Mouse (Mus musculus) NIH3T3 (cell line): ENCODE results near the gene Fam198a.
"Not testable (repeated sequence)": the region's sequence is repeated elsewhere in the genome, so short reads cannot be mapped to it uniquely, and the experiment has no call there.

ENCODE experiments used
- DNase-seq: peaks from one replicate; pipeline ENCODE4 v3.0.0-alpha.2; 2012; ENCODE audit warnings: low read depth

Gene Fam198a

DNA sequence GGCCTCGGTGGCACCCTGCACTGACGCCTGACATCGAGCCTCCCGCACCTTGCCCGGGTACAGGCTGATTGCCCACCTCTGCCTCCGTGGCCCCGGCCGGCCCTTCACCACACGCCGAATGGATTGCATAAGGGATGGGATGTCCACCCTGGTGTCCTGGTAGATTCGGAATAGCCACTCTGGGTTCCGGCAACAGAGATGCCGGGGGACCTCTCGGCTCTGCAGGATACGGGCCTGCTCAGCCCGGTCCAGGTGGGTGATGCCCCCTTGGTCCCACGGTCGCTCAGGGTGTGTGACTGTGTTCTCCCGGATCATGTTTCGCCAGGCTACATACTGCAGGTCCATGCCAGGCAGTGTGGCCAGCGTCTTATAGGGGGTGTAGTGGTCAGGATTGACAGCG lies 31.4 kb downstream of the Fam198a start:
- DNase-seq, result no peak

DNA sequence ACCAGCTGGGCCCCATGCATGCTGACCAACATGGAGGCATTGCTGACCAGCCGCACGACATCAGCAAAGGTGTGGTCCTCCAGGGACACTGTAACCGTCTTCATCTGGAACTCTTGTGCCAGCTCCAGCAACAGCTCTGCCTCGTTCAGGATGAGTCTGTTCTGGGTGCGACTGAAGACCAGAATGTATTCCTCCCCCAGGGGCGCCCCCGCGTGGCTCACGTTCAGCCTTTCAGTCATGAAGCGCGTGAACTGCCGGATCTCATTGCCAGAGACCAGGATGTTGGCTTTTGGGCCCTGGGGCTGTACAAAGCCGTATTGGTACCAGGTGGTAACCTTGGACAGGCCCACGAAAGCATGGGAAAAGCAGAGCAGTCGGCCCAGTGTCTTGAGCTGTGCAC lies 31.9 kb downstream of the Fam198a start:
- DNase-seq, result no peak

DNA sequence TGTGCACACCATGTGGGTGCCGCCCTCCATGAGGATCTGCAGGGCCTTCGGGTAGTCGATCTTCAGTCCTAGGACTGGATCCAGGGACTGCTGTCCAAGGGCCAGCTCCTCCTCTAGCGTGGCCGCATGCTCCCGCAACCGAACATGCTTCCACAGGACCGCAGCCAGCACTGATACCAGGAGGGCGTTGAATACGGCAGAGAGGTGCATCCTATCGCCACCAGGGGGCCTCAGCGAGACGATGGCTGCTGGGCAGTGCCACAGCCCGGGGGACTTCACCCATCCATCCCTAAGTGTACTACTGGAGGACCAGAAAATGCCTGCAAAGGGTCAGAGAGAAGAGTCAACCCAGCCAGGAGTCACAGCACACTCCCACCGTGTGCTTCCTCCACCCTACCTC lies 32.7 kb downstream of the Fam198a start:
- peak; percentile 63 for DNase-seq

DNA sequence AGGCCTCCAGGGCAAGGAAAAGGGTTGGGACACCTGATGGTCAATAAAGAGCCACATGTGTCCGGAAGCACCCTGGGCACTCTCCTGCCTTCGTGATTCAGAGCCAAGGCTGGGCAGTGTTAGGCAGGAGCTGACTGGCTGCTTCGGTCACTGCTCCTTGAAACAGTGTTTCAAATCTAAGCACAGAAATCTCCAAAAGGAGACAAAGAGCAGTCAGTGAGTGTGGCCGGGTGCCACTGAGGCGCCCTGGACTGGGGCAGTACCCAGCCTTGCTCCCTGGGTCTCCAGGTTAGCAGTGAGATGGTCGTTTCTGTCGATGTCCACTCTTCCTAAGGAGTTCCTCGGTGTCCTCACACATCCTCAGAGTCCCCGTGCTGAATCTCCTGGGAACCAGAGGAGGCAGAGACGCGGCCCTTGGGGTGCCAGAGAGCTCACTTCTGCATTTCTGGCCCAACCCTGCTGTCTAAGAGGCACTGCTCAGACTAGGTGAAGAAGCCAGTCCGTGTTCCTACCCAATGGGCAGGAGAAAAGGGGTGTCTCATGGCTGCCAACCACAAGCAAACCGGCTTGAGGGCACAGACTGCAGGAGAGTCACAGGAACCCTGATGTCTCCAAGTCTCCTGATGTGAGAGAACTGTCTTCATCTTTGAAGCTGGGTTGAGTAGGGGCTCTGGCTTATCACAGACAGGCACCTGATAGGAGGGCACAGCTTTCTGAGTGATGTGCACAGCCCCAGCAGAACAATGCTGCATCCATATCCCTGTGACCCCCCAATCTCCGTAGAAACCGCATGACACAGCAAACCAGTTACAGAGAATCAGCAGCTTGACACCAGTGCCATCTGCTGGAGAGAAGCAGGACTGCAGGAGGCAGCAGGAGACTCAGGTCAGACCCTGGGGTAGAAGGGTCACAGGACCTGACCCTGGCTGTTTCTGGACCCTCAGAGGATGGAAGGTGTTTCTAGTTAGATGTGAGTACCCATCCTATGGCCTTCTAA lies 34.0 kb downstream of the Fam198a start:
- DNase-seq, result peak; percentile 79

DNA sequence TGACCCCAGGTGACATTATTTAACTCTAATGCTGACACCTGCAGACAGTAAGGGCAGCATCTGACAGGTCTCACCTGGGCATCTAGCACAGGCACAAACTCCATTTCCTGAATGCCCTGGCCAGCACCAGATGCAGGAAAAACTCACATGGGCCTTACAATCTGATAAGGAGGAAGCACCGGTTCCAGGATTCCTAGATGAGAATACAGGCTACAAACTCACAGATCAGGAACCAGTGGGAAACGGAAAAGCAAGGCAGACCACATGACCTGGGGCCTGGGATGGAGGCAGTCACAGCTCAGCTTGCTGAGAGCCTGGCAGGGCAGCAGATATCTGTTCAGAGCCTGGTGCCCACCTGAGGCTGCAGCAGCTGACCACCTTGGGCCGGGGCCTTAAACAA lies 38.1 kb downstream of the Fam198a start:
- no peak for DNase-seq

DNA sequence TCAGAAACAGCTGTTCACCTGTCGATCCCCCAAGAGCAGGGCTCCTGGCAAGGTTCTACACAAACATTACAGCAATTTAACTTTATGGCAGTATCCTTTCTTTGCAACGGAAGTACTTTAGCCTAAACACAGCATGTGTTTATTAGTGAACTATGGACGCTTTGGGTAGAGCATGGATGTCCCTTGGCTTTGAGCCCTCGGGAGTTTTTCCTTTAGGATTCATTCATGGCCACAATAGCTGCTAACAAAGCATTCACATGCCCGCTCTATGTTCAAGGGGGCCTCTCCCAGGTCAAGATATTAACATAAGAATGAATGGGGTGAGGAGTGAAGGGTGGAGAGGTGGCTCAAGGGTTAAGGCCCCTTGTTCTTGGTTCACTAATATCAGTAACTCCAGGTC lies 38.7 kb downstream of the Fam198a start:
- no peak for DNase-seq

DNA sequence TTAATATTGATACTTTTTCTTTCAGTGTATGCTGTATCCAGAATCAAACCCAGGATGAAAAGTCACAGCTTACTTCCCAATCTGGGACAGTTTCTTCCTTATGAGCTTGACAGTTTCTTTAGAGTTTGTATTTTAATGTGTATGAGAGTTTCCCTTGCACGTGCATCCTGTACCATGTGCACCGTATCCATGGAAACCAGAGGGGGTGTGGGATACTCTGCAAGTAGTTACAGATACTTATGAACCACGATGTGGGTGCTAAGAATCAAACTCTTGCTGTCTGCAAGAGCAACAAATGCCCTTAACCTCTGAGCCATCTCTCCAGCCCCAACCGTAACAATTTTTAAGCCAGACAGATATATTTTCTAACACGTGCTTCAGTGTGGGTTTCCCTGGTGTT lies 40.3 kb downstream of the Fam198a start:
- DNase-seq, result no peak

DNA sequence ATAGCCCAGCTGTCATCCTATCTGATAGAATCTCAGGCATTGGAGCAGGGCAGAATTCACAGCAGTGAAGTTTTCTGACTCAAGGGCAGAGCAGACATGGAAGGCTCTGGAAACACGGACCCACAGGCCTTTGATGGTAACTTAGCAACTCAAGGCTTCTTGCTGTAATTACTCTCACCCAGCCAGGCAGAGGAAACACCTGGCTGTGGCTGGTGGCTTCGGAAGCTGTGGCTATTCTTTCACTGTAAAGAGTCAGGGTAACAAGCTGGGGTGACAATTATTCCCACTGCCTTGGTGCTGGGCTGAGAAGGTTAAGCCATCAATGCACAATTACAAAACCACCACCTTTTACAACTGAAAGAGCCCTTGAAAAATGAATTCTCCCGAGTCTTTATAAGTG lies 42.3 kb downstream of the Fam198a start:
- no peak for DNase-seq

DNA sequence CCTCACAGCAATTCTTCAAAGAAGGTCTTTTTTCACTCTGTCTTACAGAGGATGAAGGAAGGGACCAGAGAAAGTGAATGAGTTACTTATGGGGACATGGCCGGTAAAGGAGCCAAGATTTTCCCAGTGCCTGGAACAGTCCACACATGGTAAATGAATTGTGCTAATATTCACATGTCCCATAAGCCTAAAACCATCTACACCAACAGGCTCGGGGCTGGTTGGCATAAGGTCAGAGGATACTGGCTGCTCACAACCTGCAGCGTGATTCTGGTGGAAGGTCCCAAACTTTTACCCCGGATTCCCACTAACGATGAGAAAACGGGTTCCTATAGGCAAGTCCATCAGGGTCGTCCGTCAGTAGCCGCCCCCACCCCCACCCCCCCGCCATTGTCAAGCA lies 44.3 kb downstream of the Fam198a start:
- DNase-seq, result no peak

DNA sequence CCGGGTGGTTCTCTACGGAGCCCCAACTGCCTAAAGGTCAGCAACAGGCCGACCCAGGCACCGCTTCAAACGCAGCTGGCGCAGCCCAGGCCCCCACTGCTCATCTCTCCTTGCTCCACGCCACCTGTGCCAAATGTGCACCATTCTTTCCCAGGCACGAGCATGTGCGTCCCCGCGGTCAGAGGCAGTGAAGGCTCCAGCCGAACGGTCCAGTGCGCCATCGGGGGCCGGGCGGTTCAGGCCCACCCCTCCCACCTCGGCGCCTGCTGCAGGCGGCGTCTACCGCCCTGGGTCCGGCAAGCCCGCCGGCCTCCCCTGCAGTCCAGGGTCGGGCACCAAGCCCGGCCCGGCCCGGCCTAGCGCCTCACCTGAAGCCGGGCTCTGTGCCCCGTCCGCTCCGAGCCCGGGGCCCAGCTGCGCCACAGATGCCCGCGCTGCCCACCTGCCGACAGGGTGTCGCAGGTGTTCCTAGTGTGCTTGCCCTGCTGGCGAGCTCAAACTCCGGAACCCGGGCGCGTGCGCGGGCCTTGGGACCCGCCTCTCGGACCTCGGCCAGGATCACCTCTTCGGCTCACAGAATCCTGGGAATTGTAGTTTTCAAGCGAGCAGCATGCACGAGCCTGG lies 44.8 kb downstream of the Fam198a start:
- DNase-seq, result peak; percentile 85

DNA sequence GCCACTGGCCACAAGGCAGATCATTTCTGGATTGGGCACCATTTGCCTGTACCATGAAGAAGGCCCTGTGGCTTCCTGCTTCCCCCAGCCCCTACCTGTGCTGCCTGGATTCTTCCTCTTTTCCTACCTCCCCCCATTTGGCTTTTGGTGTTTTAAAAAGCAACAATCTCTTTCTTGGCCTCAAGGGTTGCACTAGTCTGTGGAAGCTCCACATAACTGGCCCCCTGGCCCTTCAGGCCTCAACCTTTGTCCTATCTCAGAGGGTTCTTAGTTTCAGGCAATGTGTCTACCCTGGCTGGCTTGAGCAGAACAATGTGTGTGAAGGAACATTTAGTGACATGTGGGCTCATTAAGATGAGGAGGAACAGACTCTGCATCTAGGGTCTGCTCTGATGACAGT lies 46.2 kb downstream of the Fam198a start, which contains the start of gene Pomgnt2:
Gene Pomgnt2 (minus strand): TSS at position 101 of the 400 bp plus-strand sequence.
- no peak for DNase-seq

DNA sequence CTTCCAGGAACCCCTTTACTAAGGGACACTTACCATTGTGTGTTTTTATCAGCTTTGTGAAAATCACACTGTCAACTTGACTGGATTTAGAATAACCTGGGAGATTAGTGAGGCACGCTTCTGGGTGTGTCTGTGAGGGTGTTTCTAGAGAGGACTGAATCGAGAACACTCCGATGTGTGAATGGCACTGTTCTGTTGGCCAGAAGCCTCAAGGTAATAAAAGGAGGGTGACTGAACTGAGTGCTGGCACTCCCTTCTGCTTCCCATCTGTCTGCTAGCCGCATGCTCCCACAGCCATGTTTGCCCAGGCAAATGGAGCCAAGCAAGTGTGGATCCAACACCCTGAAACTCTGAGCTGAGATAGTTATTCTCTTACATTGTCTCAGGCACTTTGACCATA lies 47.2 kb downstream of the Fam198a start:
- no peak for DNase-seq

DNA sequence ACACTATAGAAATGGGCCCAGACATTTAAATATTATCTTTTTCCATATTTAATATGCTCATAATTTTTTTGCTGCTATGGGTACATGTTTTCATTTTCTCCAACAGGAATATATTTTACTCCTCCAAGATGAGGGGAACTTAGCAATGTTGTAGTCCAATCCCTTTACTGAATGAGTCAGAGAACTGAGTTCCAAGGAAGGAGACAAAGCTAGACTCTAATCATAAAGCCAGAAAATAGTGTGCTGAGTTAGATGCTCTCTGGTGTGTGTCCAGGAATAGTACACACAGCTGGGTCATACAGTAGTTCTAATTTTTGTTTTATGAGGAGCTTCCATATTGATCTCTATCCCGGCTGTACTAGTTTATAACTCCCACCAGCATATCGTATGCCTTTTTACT lies 55.4 kb downstream of the Fam198a start:
- no peak for DNase-seq

DNA sequence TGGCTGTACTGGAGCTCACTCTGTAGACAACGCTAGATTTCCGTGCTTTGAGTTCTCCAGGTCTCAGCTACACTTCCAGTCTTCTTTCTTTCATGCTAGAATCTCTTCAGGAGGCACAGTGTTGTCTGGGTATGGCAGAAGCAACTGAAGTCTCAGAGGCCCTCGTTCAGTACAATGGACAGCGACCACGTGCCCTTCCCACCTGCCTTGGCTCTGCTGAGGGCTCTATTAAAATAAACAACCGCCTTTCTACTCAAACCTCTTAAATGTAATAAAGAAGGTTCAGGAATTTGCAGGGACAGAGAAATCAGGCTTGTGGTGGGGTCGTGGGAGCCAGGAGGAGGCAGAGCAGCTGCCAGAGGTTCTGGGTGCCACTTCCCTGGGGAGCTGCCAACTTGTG lies 55.8 kb downstream of the Fam198a start:
- peak; percentile 70 for DNase-seq

DNA sequence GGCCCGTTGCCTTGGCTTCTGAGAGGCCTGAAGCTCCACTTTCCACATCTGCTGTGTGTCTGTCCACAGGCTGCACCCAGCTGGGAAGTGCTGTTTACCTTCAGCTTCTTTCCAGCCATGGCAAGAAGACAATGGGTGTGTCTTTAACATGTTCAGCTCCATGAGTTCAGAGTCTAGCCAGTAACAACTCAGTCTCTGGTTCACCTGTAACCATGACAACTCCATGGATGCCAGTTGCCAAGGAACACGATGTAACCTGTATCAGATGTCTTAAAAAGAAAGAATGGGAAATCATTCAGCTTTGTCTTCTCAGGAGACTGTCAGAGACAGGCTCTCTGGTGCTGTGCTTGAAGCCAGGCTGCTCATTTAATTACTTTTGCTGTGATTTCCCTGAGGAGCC lies 58.1 kb downstream of the Fam198a start:
- DNase-seq, result no peak

DNA sequence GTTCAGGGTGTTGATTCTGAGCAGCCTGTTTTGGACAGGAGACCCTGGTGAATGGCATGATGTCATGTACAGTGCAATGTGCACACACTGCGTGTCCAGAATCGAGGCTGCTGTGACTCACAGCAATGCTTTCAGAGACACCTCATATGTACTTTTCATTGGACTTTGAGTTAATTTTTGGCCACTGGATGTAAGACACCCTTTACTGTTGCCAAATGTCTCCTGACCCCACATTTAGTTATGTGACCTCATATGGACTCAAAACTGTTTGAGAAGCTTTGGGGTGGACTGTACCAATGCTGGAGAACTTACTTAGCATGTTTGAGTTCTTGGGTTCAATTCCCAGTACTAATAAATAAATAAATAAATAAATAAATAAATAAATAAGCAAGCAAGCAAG lies 60.0 kb downstream of the Fam198a start:
- peak; percentile 22 for DNase-seq

DNA sequence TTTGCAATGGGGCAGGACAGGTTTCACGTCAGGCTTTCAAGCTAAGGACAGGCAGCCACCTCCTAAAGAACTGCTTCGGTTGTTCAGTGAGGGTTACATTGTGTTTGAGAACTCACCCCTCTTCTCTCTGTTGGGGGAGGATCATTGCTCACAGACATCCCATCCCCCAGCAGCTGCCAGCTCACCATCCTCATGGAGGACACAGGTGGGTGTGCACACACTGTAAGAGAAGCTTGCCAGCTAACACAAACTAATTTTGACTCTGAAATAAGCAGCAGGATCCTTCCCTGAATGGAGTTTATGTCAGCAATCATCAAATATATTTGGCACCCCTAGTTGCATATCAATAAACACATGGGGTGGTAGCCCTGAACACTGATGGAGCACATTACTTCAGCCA lies 62.0 kb downstream of the Fam198a start:
- no peak for DNase-seq

DNA sequence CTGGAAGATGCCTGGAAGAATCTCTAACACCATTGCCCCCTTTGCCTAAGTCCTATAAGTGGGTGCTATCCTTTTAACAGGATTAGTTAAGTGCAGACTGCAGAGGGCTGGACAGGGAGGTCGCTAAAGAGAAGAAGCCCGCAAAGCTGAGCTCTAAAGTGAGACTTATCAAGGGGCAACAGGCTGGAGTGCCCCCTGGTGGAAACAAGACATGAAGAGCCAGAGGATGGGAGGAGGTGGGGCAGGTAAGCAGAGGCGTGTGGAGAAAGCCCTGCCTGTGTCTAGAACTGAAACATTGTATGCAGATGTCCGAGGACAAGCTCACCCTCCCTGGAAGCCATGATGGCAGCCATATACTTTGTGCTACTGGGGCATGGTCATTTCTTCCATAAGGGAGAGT lies 62.8 kb downstream of the Fam198a start:
- DNase-seq, result peak; percentile 15

DNA sequence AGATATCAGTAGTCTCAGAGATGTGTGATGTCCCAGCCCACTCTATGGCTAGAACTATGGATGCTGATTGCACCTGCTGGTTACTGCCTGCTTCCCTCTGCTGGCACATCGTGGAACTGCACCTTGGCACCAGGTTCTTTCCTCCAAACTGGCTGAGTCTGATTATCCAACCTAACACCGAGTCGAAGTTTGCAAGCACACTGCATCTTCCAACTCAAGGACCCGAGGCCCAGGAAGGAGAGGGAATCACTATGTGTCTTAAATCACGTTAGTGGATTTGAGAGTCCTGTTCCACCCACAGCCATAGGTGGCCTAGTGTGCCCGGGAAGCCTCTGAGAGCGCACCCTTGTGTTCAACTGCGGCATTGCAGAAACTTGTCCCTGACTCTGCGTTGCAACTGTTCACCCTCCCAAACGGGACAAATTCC lies 63.5 kb downstream of the Fam198a start:
- peak; percentile 79 for DNase-seq

DNA sequence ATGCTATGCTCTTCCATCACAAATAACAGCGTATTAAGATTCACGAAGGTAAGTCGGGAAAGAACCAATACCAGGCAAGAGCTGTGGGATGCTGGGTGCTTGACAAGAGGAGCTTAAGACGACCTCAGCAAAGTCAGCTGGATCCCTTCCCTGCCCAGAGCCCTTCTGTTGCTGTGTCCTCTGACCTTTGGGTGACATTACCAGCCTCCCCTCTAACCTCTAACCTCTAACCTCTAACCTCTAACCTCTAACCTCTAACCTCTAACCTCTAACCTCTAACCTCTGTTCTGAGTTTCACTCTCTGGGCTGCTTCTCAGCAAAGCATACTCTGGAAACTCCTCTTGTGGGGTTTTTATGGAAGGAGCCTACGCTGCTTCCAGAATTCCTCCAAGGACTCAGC lies 67.3 kb downstream of the Fam198a start:
- DNase-seq, result no peak

DNA sequence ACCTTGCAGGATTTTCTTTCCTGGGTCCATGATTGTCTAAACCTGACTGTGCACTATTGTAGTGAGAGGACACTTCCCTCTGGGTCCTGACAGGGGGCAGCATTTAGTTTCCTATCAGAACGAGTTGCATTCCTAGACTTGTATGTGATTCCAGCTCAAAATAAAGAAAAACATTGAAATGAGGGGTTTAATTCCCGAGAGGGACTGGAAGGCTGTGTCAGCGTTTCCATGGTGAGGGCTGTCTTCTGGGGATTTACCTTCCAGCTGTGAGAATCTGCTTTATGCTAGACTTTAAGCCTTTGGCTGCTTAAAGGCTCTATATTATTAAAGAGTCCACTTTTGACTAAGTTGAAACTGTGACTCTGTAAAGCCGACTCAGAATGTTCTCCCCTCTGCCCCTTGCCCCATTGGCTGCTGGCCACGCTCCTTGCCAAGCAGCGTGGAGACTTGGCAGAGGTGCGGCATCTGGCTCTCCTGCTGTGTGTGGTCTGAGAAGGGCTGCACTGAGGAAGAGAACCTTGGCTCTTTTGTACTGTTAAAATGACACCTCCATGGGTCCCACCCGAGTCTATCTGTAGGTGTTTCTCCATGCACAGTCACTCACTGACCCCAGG lies 68.1 kb downstream of the Fam198a start:
- DNase-seq, result peak; percentile 89

DNA sequence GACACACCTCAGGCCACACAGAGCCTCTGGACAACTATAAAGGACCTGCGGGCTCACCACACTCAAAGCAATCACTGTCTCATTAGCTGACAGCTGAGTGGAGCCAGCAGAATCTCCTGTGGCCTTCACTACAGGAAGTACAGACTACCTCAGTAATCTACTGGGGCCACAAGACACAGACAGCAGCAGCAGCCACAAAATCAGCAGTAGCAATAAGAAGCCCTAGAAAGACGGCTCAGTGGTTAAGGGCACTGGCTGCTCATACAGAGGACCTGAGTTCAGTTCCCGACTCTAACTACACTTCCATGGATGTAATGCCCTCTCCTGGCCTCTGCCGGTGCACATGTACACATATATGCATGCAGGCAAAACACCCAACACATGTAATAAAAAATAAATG lies 69.5 kb downstream of the Fam198a start:
- DNase-seq, result no peak

DNA sequence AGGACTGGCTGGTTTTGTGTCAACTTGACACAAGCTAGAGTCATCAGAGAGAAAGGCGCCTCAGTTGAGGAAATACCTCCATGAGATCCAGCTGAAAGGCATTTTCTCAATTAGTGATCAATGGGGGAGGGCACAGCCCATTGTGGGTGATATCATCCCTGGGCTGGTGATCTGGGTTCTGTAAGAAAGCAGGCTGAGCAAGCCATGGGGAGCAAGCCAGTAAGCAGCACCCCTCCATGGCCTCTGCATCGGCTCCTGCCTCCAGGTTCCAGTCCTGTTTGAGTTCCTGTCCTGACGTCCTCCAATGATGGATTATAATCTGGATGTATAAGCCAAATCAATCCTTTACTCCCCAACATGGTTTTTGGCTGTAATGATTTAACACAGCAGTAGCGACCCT lies 70.4 kb downstream of the Fam198a start:
- not testable (repeated sequence) for DNase-seq
